In the genomic region with DNA sequence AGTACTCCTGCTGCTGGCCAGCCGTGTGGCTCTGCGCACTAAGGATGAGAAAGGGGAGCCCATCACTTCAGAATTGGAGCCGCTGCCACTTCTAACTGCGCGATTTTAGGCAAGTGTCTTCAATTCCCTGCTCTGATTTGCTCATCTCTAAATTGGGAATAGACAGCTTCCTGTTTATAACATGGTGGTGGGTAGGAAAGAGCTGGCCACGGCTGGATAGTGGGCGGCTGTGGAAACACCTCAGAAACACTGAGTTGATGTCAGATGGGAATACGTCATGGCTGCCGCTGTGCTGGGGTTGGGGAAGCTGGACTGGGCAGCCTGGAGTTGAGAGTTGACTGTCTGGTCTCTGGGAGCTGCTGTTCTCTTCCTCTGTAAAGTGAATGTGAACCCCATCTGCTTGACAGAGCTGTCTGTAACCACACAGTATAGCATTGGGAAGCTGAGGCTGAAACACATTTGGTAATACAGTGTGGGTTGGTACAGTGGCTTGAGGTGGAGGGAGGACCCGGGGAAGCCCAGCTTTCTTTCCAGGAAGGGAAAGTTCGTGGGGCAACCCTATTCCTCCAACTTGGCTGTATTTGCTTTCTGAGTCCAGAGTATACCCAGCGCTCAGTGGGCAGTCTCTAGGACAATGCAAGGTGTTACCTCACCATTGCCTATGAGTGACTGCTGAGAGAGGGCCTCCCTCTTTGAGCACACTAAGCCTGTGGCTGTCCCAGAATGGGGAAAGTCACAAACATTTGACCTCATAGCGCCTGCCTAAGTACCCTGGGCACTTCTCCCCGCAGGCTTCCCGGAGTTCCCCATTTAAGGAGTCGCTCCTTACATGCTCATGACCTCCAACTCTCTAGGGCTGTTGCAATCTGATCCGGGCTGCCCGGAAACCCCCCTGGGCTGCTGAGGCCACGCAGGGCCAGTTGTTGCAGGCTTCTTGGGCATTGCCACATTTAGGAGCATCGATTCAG, we compare ENCODE assay signal across 9 mouse cellular contexts.
A peak's percentile ranks its signal among the peaks of the same experiment; 100 is the strongest.
DNase-seq lines count a peak whose midpoint lies in the region; ATAC-seq lines count a peak whose summit lies in the region.
"Had no signal": no experiment of that assay in that cellular context is flagged by ENCODE, and none has a peak within 500 bp of the region (broad histone marks: within the 10 kb centered on the region; RNA-seq: fewer than 3 reads in every experiment).

No protein-coding gene starts in this region.

- 73% methylated on average over 20 of the region's 20 CpGs for WGBS in midbrain, embryonic 14.5 days

- H3K27ac ChIP-seq in midbrain, embryonic 14.5 days (replicated peaks; ENCODE audit: low read depth, low read length), result no peak overlapping the region
- H3K27ac ChIP-seq: embryonic facial prominence, embryonic 15.5 days had no signal

- no peaks in the 10 kb centered on the region for H3K27me3 ChIP-seq in midbrain, embryonic 14.5 days (ENCODE audit: control insufficient read depth, insufficient read depth, low read length)
- H3K27me3 ChIP-seq: embryonic facial prominence, embryonic 15.5 days had no signal

- no peak for ATAC-seq in midbrain, embryonic 14.5 days (ENCODE audit: low FRiP score, low TSS enrichment)

- H3K4me3 ChIP-seq in midbrain, embryonic 14.5 days (replicated peaks; ENCODE audit: low read depth, low read length), result no peak overlapping the region
- H3K4me3 ChIP-seq: embryonic facial prominence, embryonic 15.5 days had no signal

- H3K9me3 ChIP-seq in midbrain, embryonic 14.5 days (ENCODE audit: control insufficient read depth, low read length), result no peaks in the 10 kb centered on the region
- H3K9me3 ChIP-seq: embryonic facial prominence, embryonic 15.5 days had no signal

- intact Hi-C loops in heart, postnatal 36 days (cut with DNase I), result no loop called here

- peak; percentile 98 for DNase-seq in heart, adult 11 months
- no peak for DNase-seq in heart, adult 8-10 months (ENCODE audit: low spot score)
- peak; percentile 43 for DNase-seq in embryo, embryonic 11 days
- peak; percentile 33 to 34 for DNase-seq in heart, postnatal 36 days
- DNase-seq in lung, postnatal 25 days (ENCODE audit: low spot score), result peak; percentile 69
- DNase-seq in cerebellum, adult 11 months, result no peak
- DNase-seq in ovary, adult 18-20 months (ENCODE audit: low spot score), result no peak
- DNase-seq in midbrain, embryonic 14.5 days, result no peak

- peaks cover 12% of the 10 kb centered on the region for H3K4me1 ChIP-seq in midbrain, embryonic 14.5 days (ENCODE audit: control insufficient read depth, insufficient read depth, low read length)

- no peak overlapping the region for H3K4me2 ChIP-seq in midbrain, embryonic 14.5 days (ENCODE audit: low read length)
- H3K4me2 ChIP-seq: embryonic facial prominence, embryonic 15.5 days had no signal

- H3K36me3 ChIP-seq in midbrain, embryonic 14.5 days (ENCODE audit: control insufficient read depth, insufficient read depth, low read length), result no peaks in the 10 kb centered on the region
- H3K36me3 ChIP-seq: embryonic facial prominence, embryonic 15.5 days had no signal

- no peak overlapping the region for H3K9ac ChIP-seq in midbrain, embryonic 14.5 days (replicated peaks; ENCODE audit: low read length)
- H3K9ac ChIP-seq: embryonic facial prominence, embryonic 15.5 days had no signal

Comparison
In these comparisons a context has a peak if more than half of its experiments do, and no peak if none do; other contexts are left out.
1. DNase-seq: peak in heart, adult 11 months (single experiment), embryo, embryonic 11 days (single experiment), heart, postnatal 36 days (2 of 2) and lung, postnatal 25 days (single experiment); none in heart, adult 8-10 months (single experiment), cerebellum, adult 11 months (single experiment), ovary, adult 18-20 months (single experiment) and midbrain, embryonic 14.5 days (single experiment).